ENCODE assay signal across 8 mouse cellular contexts in the genomic region with DNA sequence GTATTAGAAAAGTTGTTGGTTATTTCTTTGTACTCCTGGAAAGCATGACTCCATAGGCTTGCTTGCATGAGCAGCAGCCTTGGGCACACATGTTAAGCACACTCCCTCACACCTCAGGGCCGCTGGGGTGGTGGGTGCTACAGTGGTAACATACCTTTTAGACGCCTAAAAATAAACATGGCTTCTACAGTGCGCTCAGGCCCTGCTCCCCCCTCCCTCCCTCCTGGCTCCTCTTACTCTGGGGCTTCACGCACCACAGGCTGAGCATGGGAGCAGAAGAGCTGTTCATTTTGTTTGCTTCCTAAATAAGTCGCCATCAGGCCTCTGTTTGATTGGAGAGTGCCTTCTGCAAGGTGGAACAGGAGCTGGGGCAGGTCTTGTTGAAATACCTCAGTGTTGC. TPM values are rescaled to one million over a fixed set of nuclear protein-coding genes. Genes with fewer than 3 reads are reported as not detected.
DNase-seq lines count a peak whose midpoint lies in the region; ATAC-seq and TF ChIP-seq lines count a peak whose summit lies in the region.

No protein-coding gene starts in this region.

- H3K36me3 ChIP-seq in kidney, embryonic 15.5 days, result peaks cover 44% of the 10 kb centered on the region
- H3K36me3 ChIP-seq in heart, postnatal 0 days (replicated peaks; ENCODE audit: control insufficient read depth, insufficient read depth, low read length), result peaks cover 39% of the 10 kb centered on the region
- H3K36me3 ChIP-seq in liver, postnatal 0 days (replicated peaks; ENCODE audit: insufficient read depth, low read length), result peaks cover 30% of the 10 kb centered on the region

- TF ChIP-seq CTCF in heart, postnatal 0 days (IDR thresholded peaks at IDR 0.05; ENCODE audit: low read depth), result no peak
- TF ChIP-seq CTCF in liver, postnatal 0 days (IDR thresholded peaks at IDR 0.05; ENCODE audit: low read depth), result no peak

- H3K9me3 ChIP-seq in kidney, embryonic 15.5 days (replicated peaks), result no peaks in the 10 kb centered on the region
- H3K9me3 ChIP-seq in heart, postnatal 0 days (replicated peaks; ENCODE audit: control insufficient read depth, low read length), result no peaks in the 10 kb centered on the region
- H3K9me3 ChIP-seq in liver, postnatal 0 days (ENCODE audit: low read length), result no peaks in the 10 kb centered on the region

- H3K4me1 ChIP-seq in kidney, embryonic 15.5 days, result peaks cover 42% of the 10 kb centered on the region
- peaks cover 24% of the 10 kb centered on the region for H3K4me1 ChIP-seq in heart, postnatal 0 days (ENCODE audit: control insufficient read depth, insufficient read depth)
- H3K4me1 ChIP-seq in liver, postnatal 0 days (ENCODE audit: insufficient read depth), result peaks cover 24% of the 10 kb centered on the region

- peak overlapping the region; percentile 100 for H3K27ac ChIP-seq in kidney, embryonic 15.5 days
- H3K27ac ChIP-seq in heart, postnatal 0 days (ENCODE audit: low read depth), result peak overlapping the region; percentile 99
- peak overlapping the region; percentile 99 for H3K27ac ChIP-seq in liver, postnatal 0 days (ENCODE audit: low read depth)

- peak overlapping the region; percentile 100 for H3K4me3 ChIP-seq in kidney, embryonic 15.5 days (replicated peaks)
- H3K4me3 ChIP-seq in heart, postnatal 0 days (ENCODE audit: low read depth, low read length), result peak overlapping the region; percentile 99
- peak overlapping the region; percentile 99 for H3K4me3 ChIP-seq in liver, postnatal 0 days (ENCODE audit: low read depth, low read length)

- WGBS in kidney, embryonic 15.5 days, result under 1% methylated on average over 5 of the region's 5 CpGs
- WGBS in heart, postnatal 0 days, result 2% methylated on average over 5 of the region's 5 CpGs
- 8% methylated on average over 5 of the region's 5 CpGs for WGBS in liver, postnatal 0 days (ENCODE audit: insufficient replicate concordance)

- TF ChIP-seq EP300 in heart, postnatal 0 days (IDR thresholded peaks at IDR 0.05; ENCODE audit: low read depth), result no peak
- no peak for TF ChIP-seq EP300 in liver, postnatal 0 days (IDR thresholded peaks at IDR 0.05; ENCODE audit: low read depth)

- ATAC-seq in kidney, embryonic 15.5 days (replicated peaks; ENCODE audit: low FRiP score), result no peak
- ATAC-seq in heart, postnatal 0 days (ENCODE audit: insufficient read depth, low read depth), result no peak
- no peak for ATAC-seq in liver, postnatal 0 days
- no peak for ATAC-seq in granulocyte monocyte progenitor cell, adult 5-6 weeks (replicated peaks; ENCODE audit: poor library complexity, severe bottlenecking)

- no peak for DNase-seq in kidney, adult 18-20 months
- DNase-seq in cerebellum, postnatal 10 days, result peak; percentile 50 to 58
- no peak for DNase-seq in heart, postnatal 0 days (ENCODE audit: low spot score)
- no peak for DNase-seq in liver, postnatal 0 days
- no peak for DNase-seq in urinary bladder, postnatal 25 days (ENCODE audit: low spot score)
- DNase-seq in layer of hippocampus, adult 9-10 months (ENCODE audit: low spot score), result no peak

- H3K9ac ChIP-seq in kidney, embryonic 15.5 days, result peak overlapping the region; percentile 100
- H3K9ac ChIP-seq in heart, postnatal 0 days (replicated peaks; ENCODE audit: low read depth, low read length), result peak overlapping the region; percentile 100
- H3K9ac ChIP-seq in liver, postnatal 0 days (replicated peaks), result peak overlapping the region; percentile 99

- no peaks in the 10 kb centered on the region for H3K27me3 ChIP-seq in kidney, embryonic 15.5 days
- no peaks in the 10 kb centered on the region for H3K27me3 ChIP-seq in heart, postnatal 0 days (ENCODE audit: control insufficient read depth, insufficient read depth, low read length)
- H3K27me3 ChIP-seq in liver, postnatal 0 days (ENCODE audit: insufficient read depth, low read length), result no peaks in the 10 kb centered on the region

- peak overlapping the region; percentile 77 for H3K4me2 ChIP-seq in kidney, embryonic 15.5 days
- peak overlapping the region; percentile 90 for H3K4me2 ChIP-seq in heart, postnatal 0 days (ENCODE audit: low read depth, low read length)
- peak overlapping the region; percentile 96 for H3K4me2 ChIP-seq in liver, postnatal 0 days (ENCODE audit: low read depth, low read length)

RNA-seq across cellular contexts. Expression of a gene that starts 2.0 kb away (rescaled TPM):
- 25.1 and 25.8 TPM in 2 replicates for polyA plus RNA-seq in kidney, embryonic 15.5 days (2015; fragmentation: Nextera tagmentation; extraction: Ambion mirVana)
- 47.4 and 54.6 TPM in 2 replicates for total RNA-seq in heart, postnatal 0 days (2014; rRNA removed; ENCODE audit: low replicate concordance)
- polyA plus RNA-seq in heart, postnatal 0 days (2015; fragmentation: Nextera tagmentation; extraction: Ambion mirVana), result 11.3 and 12.6 TPM in 2 replicates
- polyA plus RNA-seq in liver, postnatal 0 days (2015; fragmentation: Nextera tagmentation; extraction: Ambion mirVana), result 5.4 and 6.5 TPM in 2 replicates
- 72.7 and 75.0 TPM in 2 replicates for total RNA-seq in granulocyte monocyte progenitor cell, adult 5-6 weeks (2014; fragmentation: Nextera tagmentation)
- 59.8 and 70.1 TPM in 2 replicates for total RNA-seq in granulocyte monocyte progenitor cell, adult 5-6 weeks (2017)

RNA-seq across cellular contexts. Expression of a gene that starts 7.4 kb away (rescaled TPM):
- 40.6 and 40.8 TPM in 2 replicates for polyA plus RNA-seq in kidney, embryonic 15.5 days (2015; fragmentation: Nextera tagmentation; extraction: Ambion mirVana)
- 6.8 and 9.7 TPM in 2 replicates for total RNA-seq in heart, postnatal 0 days (2014; rRNA removed; ENCODE audit: low replicate concordance)
- 11.6 and 11.9 TPM in 2 replicates for polyA plus RNA-seq in heart, postnatal 0 days (2015; fragmentation: Nextera tagmentation; extraction: Ambion mirVana)
- polyA plus RNA-seq in liver, postnatal 0 days (2015; fragmentation: Nextera tagmentation; extraction: Ambion mirVana), result 6.7 and 7.0 TPM in 2 replicates
- total RNA-seq in granulocyte monocyte progenitor cell, adult 5-6 weeks (2014; fragmentation: Nextera tagmentation), result 46.1 and 46.7 TPM in 2 replicates
- total RNA-seq in granulocyte monocyte progenitor cell, adult 5-6 weeks (2017), result 13.6 and 31.8 TPM in 2 replicates

RNA-seq across cellular contexts. Expression of a gene that starts 22.2 kb away (rescaled TPM):
- 2.0 and 2.3 TPM in 2 replicates for polyA plus RNA-seq in kidney, embryonic 15.5 days (2015; fragmentation: Nextera tagmentation; extraction: Ambion mirVana)
- 21.0 and 24.3 TPM in 2 replicates for total RNA-seq in heart, postnatal 0 days (2014; rRNA removed; ENCODE audit: low replicate concordance)
- 10.2 and 10.7 TPM in 2 replicates for polyA plus RNA-seq in heart, postnatal 0 days (2015; fragmentation: Nextera tagmentation; extraction: Ambion mirVana)
- polyA plus RNA-seq in liver, postnatal 0 days (2015; fragmentation: Nextera tagmentation; extraction: Ambion mirVana), result 2.0 and 4.2 TPM in 2 replicates
- 2.3 and 2.8 TPM in 2 replicates for total RNA-seq in granulocyte monocyte progenitor cell, adult 5-6 weeks (2014; fragmentation: Nextera tagmentation)
- total RNA-seq in granulocyte monocyte progenitor cell, adult 5-6 weeks (2017), result 1.2 TPM in 1 of 2 replicates, not detected in the other

RNA-seq across cellular contexts. Expression of a gene that starts 39.3 kb away (rescaled TPM):
- 1.6 and 1.7 TPM in 2 replicates for polyA plus RNA-seq in kidney, embryonic 15.5 days (2015; fragmentation: Nextera tagmentation; extraction: Ambion mirVana)
- 0.77 and 0.80 TPM in 2 replicates for total RNA-seq in heart, postnatal 0 days (2014; rRNA removed; ENCODE audit: low replicate concordance)
- polyA plus RNA-seq in heart, postnatal 0 days (2015; fragmentation: Nextera tagmentation; extraction: Ambion mirVana), result 0.41 and 0.55 TPM in 2 replicates
- 0.11 and 0.21 TPM in 2 replicates for polyA plus RNA-seq in liver, postnatal 0 days (2015; fragmentation: Nextera tagmentation; extraction: Ambion mirVana)
- total RNA-seq in granulocyte monocyte progenitor cell, adult 5-6 weeks (2014; fragmentation: Nextera tagmentation), result 2.0 TPM in 1 of 2 replicates, not detected in the other
- 0.30 TPM in 1 of 2 replicates, not detected in the other for total RNA-seq in granulocyte monocyte progenitor cell, adult 5-6 weeks (2017)

RNA-seq across cellular contexts. Expression of a gene that starts 56.9 kb away (rescaled TPM):
- polyA plus RNA-seq in kidney, embryonic 15.5 days (2015; fragmentation: Nextera tagmentation; extraction: Ambion mirVana), result 21.7 and 26.9 TPM in 2 replicates
- total RNA-seq in heart, postnatal 0 days (2014; rRNA removed; ENCODE audit: low replicate concordance), result 188 and 234 TPM in 2 replicates
- polyA plus RNA-seq in heart, postnatal 0 days (2015; fragmentation: Nextera tagmentation; extraction: Ambion mirVana), result 40.8 and 44.0 TPM in 2 replicates
- polyA plus RNA-seq in liver, postnatal 0 days (2015; fragmentation: Nextera tagmentation; extraction: Ambion mirVana), result 5.1 and 6.1 TPM in 2 replicates
- 39.3 and 39.5 TPM in 2 replicates for total RNA-seq in granulocyte monocyte progenitor cell, adult 5-6 weeks (2014; fragmentation: Nextera tagmentation)
- total RNA-seq in granulocyte monocyte progenitor cell, adult 5-6 weeks (2017), result 23.0 and 24.2 TPM in 2 replicates

Comparison
In these comparisons a context has a peak if more than half of its experiments do, and no peak if none do; other contexts are left out.
1. DNase-seq: peak in cerebellum, postnatal 10 days (2 of 2); none in kidney, adult 18-20 months (single experiment), heart, postnatal 0 days (single experiment), liver, postnatal 0 days (single experiment), urinary bladder, postnatal 25 days (single experiment) and layer of hippocampus, adult 9-10 months (single experiment).
2. Peak in every context shown above with its lines, with median percentiles within 50 percentile points of each other: H3K27ac ChIP-seq, H3K4me2 ChIP-seq, H3K4me3 ChIP-seq and H3K9ac ChIP-seq.